Mouse (Mus musculus) heart, adult 2 months (tissue): Measurements from ENCODE around the gene Angptl6.

Experiments
- CTCF ChIP-seq: fragments of 200-600 bp; IDR thresholded peaks from 2 replicates; pipeline ENCODE4 v1.8.1; 2022; ENCODE audit warnings: antibody characterized with exemption, mild to moderate bottlenecking, moderate library complexity
- POLR2A ChIP-seq: fragments of 200-500 bp; IDR thresholded peaks from 2 replicates; pipeline ENCODE4 v1.6.1; 2011; ENCODE audit warnings: mild to moderate bottlenecking, low read depth, low read length, control low read depth; ENCODE audit not compliant: insufficient read depth

GRCm38 (mm10) chr9:20862225-20862624 lies 17.3 kb downstream of the Angptl6 start:
- TF ChIP-seq CTCF (no peak), POLR2A (no peak)
